Mouse (Mus musculus) kidney, postnatal 0 days (tissue): ENCODE results near the gene Cnbp. TPM values are rescaled to one million over a fixed set of nuclear protein-coding genes. Genes with fewer than 3 reads are reported as not detected.
A peak's percentile ranks its signal among the peaks of the same experiment; 100 is the strongest.

ENCODE experiments used
- ATAC-seq: fragments of 200-750 bp; cut with Nextera tagmentation; replicated peaks from 2 replicates; pipeline ENCODE4 v1.8.0; 2017; ENCODE audit warnings: low read depth, moderate number of reproducible peaks, moderate TSS enrichment, moderate library complexity; ENCODE audit not compliant: low FRiP score
- DNase-seq: peaks from one replicate; pipeline ENCODE4 v3.0.0-alpha.2; 2016; ENCODE audit warnings: low spot score
- H3K27ac ChIP-seq: fragments of 300-500 bp; sonication (generic); 2 replicates; pipeline ENCODE4 v1.5.1; 2014; ENCODE audit warnings: mild to moderate bottlenecking
- H3K27me3 ChIP-seq: fragments of 300-500 bp; sonication (generic); 2 replicates; pipeline ENCODE4 v1.6.1; 2014; ENCODE audit warnings: low read length, mixed read lengths; ENCODE audit not compliant: insufficient read depth
- H3K36me3 ChIP-seq: fragments of 300-500 bp; sonication (generic); 2 replicates; pipeline ENCODE4 v1.6.1; 2014; ENCODE audit warnings: low read length, mixed read lengths; ENCODE audit not compliant: insufficient read depth
- H3K4me1 ChIP-seq: fragments of 300-500 bp; sonication (generic); replicated peaks from 2 replicates; pipeline ENCODE4 v1.6.1; 2014; ENCODE audit warnings: antibody characterized with exemption, low read length, mixed read lengths; ENCODE audit not compliant: insufficient read depth
- H3K4me2 ChIP-seq: fragments of 300-500 bp; sonication (generic); 2 replicates; pipeline ENCODE4 v1.6.1; 2014; ENCODE audit warnings: mild to moderate bottlenecking, low read length, moderate library complexity, mixed read lengths
- H3K4me3 ChIP-seq: fragments of 300-500 bp; sonication (generic); replicated peaks from 2 replicates; pipeline ENCODE4 v1.5.1; 2014; ENCODE audit warnings: low read depth, low read length
- H3K9ac ChIP-seq: fragments of 300-500 bp; sonication (generic); 2 replicates; pipeline ENCODE4 v1.6.1; 2014; ENCODE audit warnings: low read depth, low read length
- H3K9me3 ChIP-seq: fragments of 300-500 bp; sonication (generic); replicated peaks from 2 replicates; pipeline ENCODE4 v1.6.1; 2016; ENCODE audit warnings: low read length, inconsistent platforms, mixed read lengths
- CTCF ChIP-seq: IDR thresholded peaks from 2 replicates; pipeline ENCODE4 v1.5.1; 2016; ENCODE audit warnings: antibody characterized with exemption, low read depth, mild to moderate bottlenecking, moderate library complexity
- WGBS: fragments of 180-500 bp; shearing (Covaris S2); extraction: QIAGEN DNeasy Blood & Tissue Kit; methylation state at CpG from one replicate; pipeline ENCODE4 v1.1.7; 2014; 5-methylcytosine and 5-hydroxymethylcytosine counted together
- polyA plus RNA-seq: library from polyadenylated mRNA; unstranded; fragments of >200 nt; fragmentation: Nextera tagmentation; extraction: Ambion mirVana; gene quantifications from 2 replicates; pipeline ENCODE4 v1.2.1, GENCODE M21; 2015

Gene Cnbp
- polyA plus RNA-seq, 1 experiment from 2014 or later = 881 TPM

DNA sequence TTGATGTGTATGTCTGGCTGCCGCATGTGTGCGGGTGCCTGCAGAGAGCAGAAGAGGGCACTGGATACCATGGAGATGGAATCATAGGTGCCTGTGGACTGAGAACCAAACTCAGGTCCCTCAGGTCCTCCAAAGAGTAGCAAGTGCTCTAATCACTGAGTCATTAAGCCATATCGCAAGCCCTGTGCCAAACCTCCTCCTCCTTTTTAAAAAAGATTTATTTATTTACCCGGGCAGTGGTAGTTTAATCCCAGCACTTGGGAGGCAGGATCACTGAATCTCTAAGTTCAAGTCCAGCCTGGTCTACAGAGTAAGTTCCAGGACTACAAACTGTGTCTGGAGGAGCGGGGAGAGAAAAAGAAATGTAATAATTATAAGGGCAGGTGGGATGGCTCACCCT lies 36.4 kb downstream of the Cnbp start:
- no peak for ATAC-seq
- no peak for TF ChIP-seq CTCF
- DNase-seq = no peak
- 86% methylated on average over 5 of the region's 5 CpGs for WGBS
- peaks cover 21% of the 10 kb centered on the region for H3K4me1 ChIP-seq
- no peak overlapping the region for H3K9ac ChIP-seq
- no peak overlapping the region for H3K4me2 ChIP-seq
- no peaks in the 10 kb centered on the region for H3K9me3 ChIP-seq
- H3K27ac ChIP-seq = no peak overlapping the region
- H3K4me3 ChIP-seq = no peak overlapping the region
- H3K27me3 ChIP-seq = no peaks in the 10 kb centered on the region
- peaks cover 35% of the 10 kb centered on the region for H3K36me3 ChIP-seq

DNA sequence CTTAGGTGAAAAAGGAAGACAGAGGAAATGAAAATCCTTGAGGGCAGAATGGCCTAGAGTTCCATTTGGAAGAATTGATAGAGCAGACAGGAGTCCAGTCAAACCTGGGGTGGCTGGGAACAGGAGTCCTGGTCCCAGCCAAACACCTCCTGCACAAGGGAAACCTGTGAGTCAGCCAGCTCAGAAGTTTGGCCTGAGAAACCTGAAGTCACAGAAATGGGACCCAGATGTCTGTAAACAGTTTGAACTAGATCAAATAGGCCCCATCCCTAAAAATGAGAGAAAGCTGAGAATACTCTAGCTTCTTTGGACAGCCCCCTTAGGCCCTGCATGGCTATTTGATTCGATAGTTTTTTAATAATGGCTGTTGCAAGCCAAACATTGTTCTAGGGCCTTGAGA lies 38.2 kb downstream of the Cnbp start:
- ATAC-seq = no peak
- H3K27me3 ChIP-seq = no peaks in the 10 kb centered on the region
- H3K9ac ChIP-seq = no peak overlapping the region
- no peak for TF ChIP-seq CTCF
- peaks cover 19% of the 10 kb centered on the region; the same call in 1 of the 2 replicates for H3K36me3 ChIP-seq
- no peak for DNase-seq
- no peaks in the 10 kb centered on the region for H3K9me3 ChIP-seq
- peaks cover 22% of the 10 kb centered on the region for H3K4me1 ChIP-seq
- peak overlapping the region; percentile 96 for H3K4me2 ChIP-seq
- H3K4me3 ChIP-seq = no peak overlapping the region
- WGBS = 86% methylated on average over 1 of the region's 1 CpGs
- H3K27ac ChIP-seq = peak overlapping the region; percentile 97

DNA sequence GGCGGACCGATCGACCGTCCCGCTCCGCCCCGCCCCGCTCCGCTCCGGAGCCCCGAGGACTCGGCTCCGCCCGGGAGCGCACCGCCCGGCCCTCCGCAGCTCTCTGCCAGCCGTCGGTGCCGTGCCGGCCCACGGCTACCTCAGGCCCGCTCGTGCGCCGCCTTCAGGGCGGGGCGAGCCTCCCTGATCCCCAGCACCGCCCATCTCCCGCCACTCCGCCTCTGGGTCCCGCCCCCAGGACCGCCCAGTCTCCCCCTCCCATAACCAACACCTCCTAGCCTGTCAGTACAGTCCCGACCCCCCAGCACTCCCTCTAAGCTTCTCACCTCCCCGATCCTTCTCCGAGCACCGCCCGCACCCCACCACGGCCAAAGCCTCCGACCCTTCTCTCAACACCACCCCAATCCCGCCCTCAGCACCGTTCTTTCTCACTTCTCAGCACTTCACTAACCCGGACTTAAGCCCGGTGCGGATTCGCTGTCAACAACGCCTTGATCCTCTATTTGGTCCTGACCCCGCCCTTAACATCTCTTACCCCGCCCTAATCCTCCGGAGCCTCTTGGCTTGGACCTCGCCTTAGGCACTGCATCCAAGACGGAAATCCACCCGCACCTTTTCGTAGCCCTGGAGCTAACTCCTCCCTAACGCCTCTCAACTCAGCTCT lies 39.1 kb downstream of the Cnbp start, which contains the start of gene Rab43:
Rab43 (minus strand) TSS at position 490 of the 664 bp plus-strand sequence.
- H3K9me3 ChIP-seq = no peaks in the 10 kb centered on the region
- under 1% methylated on average over 29 of the region's 56 CpGs for WGBS
- peak within 1 kb of the TSS; percentile 97 for H3K27ac ChIP-seq
- H3K4me2 ChIP-seq = peak within 1 kb of the TSS; percentile 96
- peak; percentile 95 for ATAC-seq
- DNase-seq = peak; percentile 95
- H3K9ac ChIP-seq = peak within 1 kb of the TSS; percentile 93
- H3K36me3 ChIP-seq = 0 out of 2 replicates have a peak, but pooled peaks cover 14% of the 10 kb centered on the region
- TF ChIP-seq CTCF = peak; percentile 38; the same call in 1 of the 2 replicates
- no peaks in the 10 kb centered on the region for H3K27me3 ChIP-seq
- H3K4me1 ChIP-seq = peaks cover 22% of the 10 kb centered on the region
- H3K4me3 ChIP-seq = peak within 1 kb of the TSS; percentile 83

- Histone ChIP-seq H3K4me2 (peak overlapping the region; percentile 96), H3K36me3 (0 out of 2 replicates have a peak, but pooled peaks cover 8% of the 10 kb centered on the region), H3K4me1 (peaks cover 22% of the 10 kb centered on the region), H3K27ac (peak overlapping the region; percentile 97), H3K4me3 (peak overlapping the region; percentile 83), H3K9me3 (no peaks in the 10 kb centered on the region), H3K27me3 (no peaks in the 10 kb centered on the region), H3K9ac (peak overlapping the region; percentile 93)
- WGBS = under 1% methylated on average over 76 of the region's 77 CpGs
- no peak for TF ChIP-seq CTCF
- ATAC-seq (peak; percentile 42), DNase-seq (peak; percentile 83)
These were observed 39.9 kb downstream of the Cnbp start for GRCm38 (mm10) chr6:87810713-87811669.

GRCm38 (mm10) chr6:87810311-87810710 lies 40.6 kb downstream of the Cnbp start:
- no peak for TF ChIP-seq CTCF
- H3K27ac ChIP-seq = peak overlapping the region; percentile 97; the same call in 1 of the 2 replicates
- 0 out of 2 replicates have a peak, but pooled peaks cover 6% of the 10 kb centered on the region for H3K36me3 ChIP-seq
- peaks cover 22% of the 10 kb centered on the region for H3K4me1 ChIP-seq
- ATAC-seq (no peak), DNase-seq (peak; percentile 24)
- H3K9ac ChIP-seq = peak overlapping the region; percentile 93
- 13% methylated on average over 6 of the region's 6 CpGs for WGBS
- peak overlapping the region; percentile 83 for H3K4me3 ChIP-seq
- no peaks in the 10 kb centered on the region for H3K27me3 ChIP-seq
- H3K9me3 ChIP-seq = no peaks in the 10 kb centered on the region
- peak overlapping the region; percentile 96 for H3K4me2 ChIP-seq

DNA sequence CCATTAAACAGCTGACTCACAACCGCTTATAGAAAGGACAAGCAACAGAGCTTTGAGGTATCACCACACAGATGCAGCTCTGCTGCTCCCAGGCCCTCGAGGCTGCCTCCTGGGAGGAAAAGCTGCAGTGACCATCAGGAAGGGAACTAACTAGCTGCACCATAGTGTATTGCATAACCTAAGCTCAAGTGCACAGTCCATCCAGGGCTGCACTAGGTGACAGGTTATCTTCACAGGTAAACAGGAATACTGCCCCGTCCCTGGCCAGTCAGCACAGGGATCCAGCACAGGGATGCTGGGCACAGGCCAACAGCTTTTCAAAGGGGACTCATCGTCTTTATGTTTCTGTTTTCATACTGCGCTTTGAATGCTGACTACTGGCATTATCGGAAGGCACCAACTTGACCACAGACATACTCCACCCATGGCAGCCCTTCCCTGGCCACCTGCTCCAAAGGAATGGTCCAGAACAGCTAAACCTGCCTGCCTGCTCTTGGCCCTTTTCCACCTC lies 41.2 kb downstream of the Cnbp start:
- 81% methylated on average over 6 of the region's 6 CpGs for WGBS
- H3K36me3 ChIP-seq = 0 out of 2 replicates have a peak, but pooled peaks cover 2% of the 10 kb centered on the region
- no peaks in the 10 kb centered on the region for H3K9me3 ChIP-seq
- DNase-seq (no peak), ATAC-seq (no peak)
- H3K4me3 ChIP-seq = peak overlapping the region; percentile 83; the same call in 1 of the 2 replicates
- H3K4me2 ChIP-seq = peak overlapping the region; percentile 96
- TF ChIP-seq CTCF = no peak
- no peaks in the 10 kb centered on the region for H3K27me3 ChIP-seq
- no peak overlapping the region for H3K27ac ChIP-seq
- peaks cover 22% of the 10 kb centered on the region for H3K4me1 ChIP-seq
- H3K9ac ChIP-seq = no peak overlapping the region
